Mouse (Mus musculus): ENCODE measurements at regions not wholly inside any gene's neighbourhood (a gene's known extent, or its start where the extent isn't known, plus 50 kb on each side); places are given as distances from the start of the nearest gene placed in this dataset.

DNA sequence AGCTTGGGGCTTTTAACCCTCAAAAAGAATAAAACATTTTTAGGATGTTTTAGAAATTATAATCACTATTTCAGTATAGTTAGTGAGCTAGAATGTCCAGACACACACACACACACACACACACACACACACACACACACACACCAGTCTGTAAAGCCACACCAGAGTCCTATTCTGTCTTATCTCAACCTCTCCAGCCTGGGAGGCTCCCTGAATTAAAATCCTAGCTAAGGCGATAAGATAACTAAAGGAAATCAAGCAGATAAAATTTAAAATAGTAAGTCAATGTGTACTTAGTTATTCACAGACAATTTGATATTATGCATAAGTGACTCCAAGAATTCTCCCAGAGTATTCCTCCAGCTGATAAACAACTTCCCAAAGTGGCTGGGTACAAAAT is 421.2 kb upstream of the Vstm2a start:
- no peak for DNase-seq (ENCODE audit: low spot score)

DNA sequence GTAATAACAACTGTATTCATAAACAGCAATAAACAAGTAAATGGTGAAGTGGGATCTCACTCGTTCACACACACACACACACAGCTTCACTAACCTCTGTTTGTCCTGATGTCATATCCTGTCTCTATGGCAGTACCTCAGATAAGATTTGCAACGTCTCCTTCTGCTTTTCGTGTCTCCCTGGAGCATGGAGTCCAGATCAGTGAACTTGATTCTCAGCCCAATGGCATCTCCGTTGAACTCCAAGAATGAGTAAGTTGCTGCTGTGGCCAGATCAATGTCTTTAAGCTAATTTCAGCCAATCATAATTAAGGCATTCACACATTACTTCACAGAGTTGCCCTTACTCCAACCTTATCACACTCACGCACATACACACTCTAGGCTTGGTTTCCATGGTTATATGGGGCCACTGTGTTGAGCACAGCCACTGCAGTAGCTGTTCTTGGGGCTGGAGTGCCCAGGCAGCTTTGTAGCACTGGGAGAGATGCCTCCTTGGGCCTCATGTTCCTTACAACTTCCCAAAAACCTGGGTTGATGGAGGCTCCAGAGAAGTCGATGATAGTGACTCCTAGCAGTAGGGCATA is 418.8 kb upstream of the Vstm2a start:
- peak; percentile 34 for DNase-seq (ENCODE audit: low spot score)

DNA sequence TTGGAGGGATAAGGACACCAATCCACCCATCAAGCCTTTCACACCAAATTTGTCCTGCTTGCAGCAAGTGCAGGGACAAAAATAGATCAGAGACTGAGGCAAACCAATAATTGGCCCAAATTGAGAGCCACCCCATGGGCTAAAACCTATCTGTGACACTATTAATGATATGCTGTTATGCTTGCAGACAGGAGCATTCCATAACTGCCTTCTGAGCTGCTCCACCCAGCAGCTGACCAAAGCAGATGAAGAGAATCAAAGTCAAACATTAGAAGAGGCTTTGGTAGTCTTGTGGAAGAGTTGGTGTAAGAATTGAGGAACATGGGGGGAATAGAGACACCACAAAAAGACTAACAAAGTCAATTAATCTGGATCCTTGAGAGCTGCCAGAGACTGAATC is 418.3 kb upstream of the Vstm2a start:
- DNase-seq (ENCODE audit: low spot score): no peak

- DNase-seq (ENCODE audit: low spot score): no peak
Observed at GRCm38 (mm10) chr11:15879136-15879535, 378.4 kb upstream of the Vstm2a start.
